Mouse (Mus musculus) G1E (cell line): ENCODE data around the gene Mpnd. TPM values are rescaled to one million over a fixed set of nuclear protein-coding genes. Genes with fewer than 3 reads are reported as not detected.
A peak's percentile ranks its signal among the peaks of the same experiment; 100 is the strongest.

ENCODE experiments used
- ATAC-seq: 2 replicates; pipeline ENCODE4 v1.8.0; 2016; ENCODE audit warnings: mild to moderate bottlenecking; ENCODE audit not compliant: insufficient number of reproducible peaks, poor library complexity, low FRiP score, severe bottlenecking; ENCODE audit errors: extremely low read depth
- DNase-seq: peaks from one replicate; pipeline ENCODE4 v3.0.0; 2012; ENCODE audit warnings: low spot score
- H3K27me3 ChIP-seq: 2 replicates; pipeline ENCODE4 v1.6.1; 2012; ENCODE audit warnings: mild to moderate bottlenecking, low read length, inconsistent platforms; ENCODE audit not compliant: insufficient read depth
- H3K36me3 ChIP-seq: replicated peaks from 2 replicates; pipeline ENCODE3; 2012; ENCODE audit warnings: mild to moderate bottlenecking, inconsistent platforms
- H3K4me1 ChIP-seq: 2 replicates; pipeline ENCODE4 v1.6.1; 2012; ENCODE audit warnings: low read depth, low read length, inconsistent platforms, mixed read lengths; ENCODE audit not compliant: insufficient read depth
- H3K4me3 ChIP-seq: 2 replicates; pipeline ENCODE4 v1.5.1; 2012; ENCODE audit warnings: low read depth, mild to moderate bottlenecking, inconsistent platforms, low read length, moderate library complexity, mixed read lengths
- H3K9me3 ChIP-seq: replicated peaks from 2 replicates; pipeline ENCODE4 v1.6.1; 2012; ENCODE audit warnings: inconsistent platforms
- CTCF ChIP-seq: IDR thresholded peaks from 2 replicates; pipeline ENCODE4 v1.5.1; 2012; ENCODE audit warnings: low read depth, low read length, inconsistent platforms, mixed read lengths
- GATA1 ChIP-seq: IDR thresholded peaks from 2 replicates; pipeline ENCODE4 v1.6.1; 2012; ENCODE audit warnings: borderline replicate concordance, low read length, inconsistent platforms, mixed read lengths
- GATA2 ChIP-seq: IDR thresholded peaks from 2 replicates; pipeline ENCODE4 v1.6.1; 2012; ENCODE audit warnings: low read depth, low read length, inconsistent platforms, borderline replicate concordance
- POLR2AphosphoS5 ChIP-seq: IDR thresholded peaks from 2 replicates; pipeline ENCODE4 v1.6.1; 2012; ENCODE audit warnings: low read depth, low read length, inconsistent platforms; ENCODE audit not compliant: insufficient replicate concordance
- TAL1 ChIP-seq: conservative IDR thresholded peaks from 2 replicates; pipeline ENCODE4 v1.6.1; 2012; ENCODE audit warnings: low read depth, low read length, inconsistent platforms, mixed read lengths
- polyA plus RNA-seq: library from polyadenylated mRNA; stranded (reverse); fragments of >175 nt; gene quantifications from 2 replicates; pipeline ENCODE4 v1.2.3, GENCODE M21; 2012
- total RNA-seq, 2 experiments: library from RNA; stranded (forward) in 1 of 2; stranded (reverse) in 1 of 2; fragments of 200-1000 nt in 1 of 2; fragments of >200 nt in 1 of 2; fragmentation: Nextera tagmentation in 1 of 2; gene quantifications; 2 replicates each; pipeline ENCODE4 v1.2.3; 2014 to 2017

The Mpnd gene
- total and polyA plus RNA-seq, 3 experiments: 11.2 to 46.2 (median 39.1) TPM

DNA sequence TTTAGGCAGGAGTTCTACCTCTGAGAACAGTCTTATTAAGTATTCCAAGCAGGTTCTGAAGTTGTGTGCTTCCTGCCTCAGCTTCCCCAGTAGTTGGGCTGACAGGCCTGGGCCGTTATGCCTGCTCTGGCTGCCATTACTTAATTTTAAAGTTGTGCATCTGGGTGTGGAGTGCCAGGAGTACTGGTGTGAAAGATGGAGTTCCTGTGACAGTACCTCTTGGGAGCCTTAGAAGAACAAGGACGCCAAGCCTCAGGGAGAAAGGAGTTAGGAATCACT lies 4.4 kb downstream of the Mpnd start:
- H3K4me3 ChIP-seq: peak overlapping the region; percentile 92; the same call in 1 of the 2 replicates
- H3K9me3 ChIP-seq: no peaks in the 10 kb centered on the region
- peaks cover 5% of the 10 kb centered on the region; the same call in 1 of the 2 replicates for H3K27me3 ChIP-seq
- peaks cover 37% of the 10 kb centered on the region for H3K36me3 ChIP-seq
- peaks cover 45% of the 10 kb centered on the region for H3K4me1 ChIP-seq
- no peak for ATAC-seq
- TF ChIP-seq POLR2AphosphoS5 (no peak), GATA1 (no peak), TAL1 (no peak)
- DNase-seq: no peak

DNA sequence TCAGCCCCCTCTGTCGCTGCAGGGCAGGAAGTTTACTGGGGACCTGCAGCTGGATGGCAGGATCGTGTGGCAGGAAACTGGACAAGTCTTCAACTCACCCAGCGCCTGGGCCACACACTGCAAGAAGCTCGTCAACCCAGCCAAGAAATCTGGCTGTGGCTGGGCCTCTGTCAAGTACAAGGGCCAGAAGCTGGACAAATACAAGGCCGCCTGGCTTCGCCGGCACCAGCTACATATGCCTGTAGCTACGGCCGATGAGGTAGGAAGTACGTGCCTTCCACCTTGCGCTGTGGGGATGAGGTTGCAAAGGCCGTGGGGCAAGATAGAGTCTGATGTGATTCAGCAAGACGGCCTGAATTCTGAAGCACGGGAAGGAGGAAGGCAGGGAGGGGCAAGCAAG lies 4.7 kb downstream of the Mpnd start:
- no peaks in the 10 kb centered on the region for H3K9me3 ChIP-seq
- peak overlapping the region; percentile 92; the same call in 1 of the 2 replicates for H3K4me3 ChIP-seq
- H3K27me3 ChIP-seq: peaks cover 2% of the 10 kb centered on the region; the same call in 1 of the 2 replicates

GRCm38 (mm10) chr17:56010681-56011080 lies 5.2 kb downstream of the Mpnd start:
- Histone ChIP-seq H3K27me3 (no peaks in the 10 kb centered on the region), H3K9me3 (no peaks in the 10 kb centered on the region), H3K36me3 (peaks cover 44% of the 10 kb centered on the region), H3K4me1 (peaks cover 42% of the 10 kb centered on the region), H3K4me3 (peak overlapping the region; percentile 92; the same call in 1 of the 2 replicates)
- DNase-seq (peak; percentile 31), ATAC-seq (no peak)
- TF ChIP-seq TAL1: no peak
- TF ChIP-seq CTCF: peak; percentile 100

More for the DNA sequence above, 4.7 kb downstream of the Mpnd start:
- Histone ChIP-seq H3K4me1 (peaks cover 43% of the 10 kb centered on the region), H3K36me3 (peaks cover 40% of the 10 kb centered on the region)
- ATAC-seq (no peak), DNase-seq (no peak)
- TF ChIP-seq CTCF (no peak), GATA1 (no peak), GATA2 (no peak), POLR2AphosphoS5 (no peak), TAL1 (no peak)

- H3K27me3 ChIP-seq: no peaks in the 10 kb centered on the region
Measured at GRCm38 (mm10) chr17:56011441-56011840, 5.9 kb downstream of the Mpnd start.

GRCm38 (mm10) chr17:56015293-56015692 lies 9.8 kb downstream of the Mpnd start:
- TF ChIP-seq GATA1 (no peak), GATA2 (no peak), CTCF (no peak), POLR2AphosphoS5 (no peak), TAL1 (no peak)
- no peak for ATAC-seq
- peaks cover 23% of the 10 kb centered on the region for H3K4me1 ChIP-seq
- H3K27me3 ChIP-seq: no peaks in the 10 kb centered on the region
- no peaks in the 10 kb centered on the region for H3K9me3 ChIP-seq
- DNase-seq: no peak
- peaks cover 88% of the 10 kb centered on the region for H3K36me3 ChIP-seq
- H3K4me3 ChIP-seq: no peak overlapping the region

More at GRCm38 (mm10) chr17:56011441-56011840, 5.9 kb downstream of the Mpnd start:
- H3K36me3 ChIP-seq: peaks cover 52% of the 10 kb centered on the region
- no peak for TF ChIP-seq TAL1
- no peak for TF ChIP-seq CTCF
- TF ChIP-seq GATA2: no peak
- no peak for TF ChIP-seq GATA1
- TF ChIP-seq POLR2AphosphoS5: no peak
- DNase-seq: no peak
- ATAC-seq: no peak
- H3K4me1 ChIP-seq: peaks cover 39% of the 10 kb centered on the region
- H3K9me3 ChIP-seq: no peaks in the 10 kb centered on the region
- no peak overlapping the region for H3K4me3 ChIP-seq

- H3K36me3 ChIP-seq: peaks cover 89% of the 10 kb centered on the region
- H3K27me3 ChIP-seq: no peaks in the 10 kb centered on the region
- no peaks in the 10 kb centered on the region for H3K9me3 ChIP-seq
- DNase-seq (no peak), ATAC-seq (no peak)
- H3K4me1 ChIP-seq: peaks cover 23% of the 10 kb centered on the region
- no peak overlapping the region for H3K4me3 ChIP-seq
- TF ChIP-seq CTCF: no peak
- no peak for TF ChIP-seq TAL1
- TF ChIP-seq POLR2AphosphoS5: no peak
- no peak for TF ChIP-seq GATA1
- TF ChIP-seq GATA2: no peak
Measured at GRCm38 (mm10) chr17:56016382-56016781, 10.9 kb downstream of the Mpnd start.
